Mouse (Mus musculus) heart, adult 10 weeks (tissue): ENCODE measurements around the gene Ctrl. TPM values are rescaled to one million over a fixed set of nuclear protein-coding genes. Genes with fewer than 3 reads are reported as not detected.

ENCODE experiments used
- polyA plus RNA-seq: library from polyadenylated mRNA; stranded (reverse); fragments of 350-450 nt; fragmentation: Illumina TruSeq; extraction: RNeasy Lipid Tissue Mini Kit (QIAGEN cat#74804); gene quantifications from one replicate; pipeline ENCODE4 v1.2.3, GENCODE M21; 2014; ENCODE audit warnings: low read depth, low replicate concordance

Gene Ctrl
- not detected for polyA plus RNA-seq

GRCm38 (mm10) chr8:105933762-105934161 is at the start of gene Ctrl:
TSS of gene Ctrl (minus strand) at chr8:105933862.

GRCm38 (mm10) chr8:105979325-105979724 is 45.7 kb upstream of the Ctrl start, which contains the start of gene Dpep3:
TSS of gene Dpep3 (minus strand) at chr8:105979429.

GRCm38 (mm10) chr8:105965905-105966341 is 32.3 kb upstream of the Ctrl start, which contains the start of gene Slc12a4:
TSS of gene Slc12a4 (minus strand) at chr8:105966097.

GRCm38 (mm10) chr8:105943321-105943739 is 9.7 kb upstream of the Ctrl start, which contains the start of gene Lcat:
TSS of gene Lcat (minus strand) at chr8:105943382.

GRCm38 (mm10) chr8:105938306-105938669 is 4.6 kb upstream of the Ctrl start, which contains the start of gene Psmb10:
TSS of gene Psmb10 (minus strand) at chr8:105938444.

GRCm38 (mm10) chr8:105900180-105900940 is 33.3 kb downstream of the Ctrl start, which contains the start of gene Pskh1:
TSS of gene Pskh1 (plus strand) at chr8:105900441.

GRCm38 (mm10) chr8:105893339-105893738 is 40.3 kb downstream of the Ctrl start, which contains the start of gene Nrn1l:
TSS of gene Nrn1l (plus strand) at chr8:105893567.

Other genes with a start within 250 kb of the Ctrl start
- 0.29 TPM for gene Carmil2, start 247.6 kb downstream of the Ctrl start, polyA plus RNA-seq
- 14.5 TPM for gene Acd, start 232.8 kb downstream of the Ctrl start, polyA plus RNA-seq
- gene Pard6a, start 232.7 kb downstream of the Ctrl start, polyA plus RNA-seq, result 13.2 TPM
- gene 4933405L10Rik, start 226.2 kb downstream of the Ctrl start, polyA plus RNA-seq, result not detected
- gene Enkd1, start 225.7 kb downstream of the Ctrl start, polyA plus RNA-seq, result 1.3 TPM
- gene Gfod2, start 175.2 kb downstream of the Ctrl start, polyA plus RNA-seq, result 3.5 TPM
- 17.0 TPM for gene Ranbp10, start 106.5 kb downstream of the Ctrl start, polyA plus RNA-seq
- not detected for gene Tsnaxip1, start 106.1 kb downstream of the Ctrl start, polyA plus RNA-seq
- gene Cenpt, start 80.6 kb downstream of the Ctrl start, polyA plus RNA-seq, result 3.3 TPM
- 30.4 TPM for gene Thap11, start 78.7 kb downstream of the Ctrl start, polyA plus RNA-seq
- gene Nutf2, start 73.3 kb downstream of the Ctrl start, polyA plus RNA-seq, result 108 TPM
- gene Edc4, start 53.0 kb downstream of the Ctrl start, polyA plus RNA-seq, result 29.2 TPM
- not detected for gene Nrn1l, start 40.3 kb downstream of the Ctrl start, polyA plus RNA-seq
- gene Pskh1, start 33.4 kb downstream of the Ctrl start, polyA plus RNA-seq, result 18.1 TPM
- gene Psmb10, start 4.6 kb upstream of the Ctrl start, polyA plus RNA-seq, result 68.7 TPM
- gene Lcat, start 9.5 kb upstream of the Ctrl start, polyA plus RNA-seq, result 2.0 TPM
- 42.3 TPM for gene Slc12a4, start 32.2 kb upstream of the Ctrl start, polyA plus RNA-seq
- gene Dpep3, start 45.6 kb upstream of the Ctrl start, polyA plus RNA-seq, result not detected
- gene Dus2, start 57.5 kb upstream of the Ctrl start, polyA plus RNA-seq, result 13.7 TPM
- not detected for gene Dpep2nb, start 72.1 kb upstream of the Ctrl start, polyA plus RNA-seq
- 9.2 TPM for gene Ddx28, start 78.0 kb upstream of the Ctrl start, polyA plus RNA-seq
- 13.4 TPM for gene Nfatc3, start 125.0 kb upstream of the Ctrl start, polyA plus RNA-seq
- 2.0 TPM for gene Esrp2, start 203.1 kb upstream of the Ctrl start, polyA plus RNA-seq
- gene Pla2g15, start 216.5 kb upstream of the Ctrl start, polyA plus RNA-seq, result 7.5 TPM
- gene Slc7a6, start 235.0 kb upstream of the Ctrl start, polyA plus RNA-seq, result 10.4 TPM